Mouse (Mus musculus) heart, postnatal 0 days (tissue): Measurements from ENCODE around the gene Nrl. TPM values are rescaled to one million over a fixed set of nuclear protein-coding genes. Genes with fewer than 3 reads are reported as not detected.

ENCODE experiments used
- ATAC-seq: fragments of 200-750 bp; cut with Nextera tagmentation; 2 replicates; pipeline ENCODE4 v1.8.0; 2017; ENCODE audit warnings: low read depth, moderate number of reproducible peaks, moderate library complexity; ENCODE audit not compliant: insufficient read depth
- DNase-seq: peaks from one replicate; pipeline ENCODE4 v3.0.0-alpha.2; 2016; ENCODE audit warnings: low spot score
- H3K27ac ChIP-seq: fragments of 300-500 bp; sonication (generic); 2 replicates; pipeline ENCODE4 v1.5.1; 2014; ENCODE audit warnings: low read depth, mild to moderate bottlenecking
- H3K27me3 ChIP-seq: fragments of 300-500 bp; sonication (generic); 2 replicates; pipeline ENCODE4 v1.6.1; 2014; ENCODE audit warnings: low read length, mixed read lengths; ENCODE audit not compliant: control insufficient read depth, insufficient read depth
- H3K36me3 ChIP-seq: fragments of 300-500 bp; sonication (generic); replicated peaks from 2 replicates; pipeline ENCODE4 v1.6.1; 2014; ENCODE audit warnings: low read length, mixed read lengths; ENCODE audit not compliant: control insufficient read depth, insufficient read depth
- H3K4me1 ChIP-seq: fragments of 300-500 bp; sonication (generic); 2 replicates; pipeline ENCODE4 v1.6.1; 2014; ENCODE audit warnings: antibody characterized with exemption; ENCODE audit not compliant: control insufficient read depth, insufficient read depth
- H3K4me2 ChIP-seq: fragments of 300-500 bp; sonication (generic); 2 replicates; pipeline ENCODE4 v1.6.1; 2014; ENCODE audit warnings: low read depth, mild to moderate bottlenecking, low read length, moderate library complexity
- H3K4me3 ChIP-seq: fragments of 300-500 bp; sonication (generic); 2 replicates; pipeline ENCODE4 v1.5.1; 2014; ENCODE audit warnings: low read depth, low read length
- H3K9ac ChIP-seq: fragments of 300-500 bp; sonication (generic); replicated peaks from 2 replicates; pipeline ENCODE4 v1.6.1; 2014; ENCODE audit warnings: low read depth, low read length, mixed read lengths
- H3K9me3 ChIP-seq: fragments of 300-500 bp; sonication (generic); replicated peaks from 2 replicates; pipeline ENCODE4 v1.6.1; 2016; ENCODE audit warnings: low read length; ENCODE audit not compliant: control insufficient read depth
- CTCF ChIP-seq: IDR thresholded peaks from 2 replicates; pipeline ENCODE4 v1.5.1; 2016; ENCODE audit warnings: antibody characterized with exemption, control low read depth, low read depth
- EP300 ChIP-seq: IDR thresholded peaks from 2 replicates; pipeline ENCODE4 v1.6.1; 2016; ENCODE audit warnings: antibody characterized with exemption, low read depth
- WGBS: fragments of 180-500 bp; shearing (Covaris S2); extraction: QIAGEN DNeasy Blood & Tissue Kit; methylation state at CpG from one replicate; pipeline ENCODE4 v1.1.7; 2014; 5-methylcytosine and 5-hydroxymethylcytosine counted together
- polyA plus RNA-seq: library from polyadenylated mRNA; unstranded; fragments of >200 nt; fragmentation: Nextera tagmentation; extraction: Ambion mirVana; gene quantifications from 2 replicates; pipeline ENCODE4 v1.2.1, GENCODE M21; 2015
- total RNA-seq: library from RNA; depleted of rRNA; stranded (reverse); fragments of >200 nt; gene quantifications from 2 replicates; pipeline ENCODE4 v1.2.3, GENCODE M21; 2014; ENCODE audit warnings: low replicate concordance

The Nrl gene
- total and polyA plus RNA-seq, 2 experiments from 2014 or later: not detected

DNA sequence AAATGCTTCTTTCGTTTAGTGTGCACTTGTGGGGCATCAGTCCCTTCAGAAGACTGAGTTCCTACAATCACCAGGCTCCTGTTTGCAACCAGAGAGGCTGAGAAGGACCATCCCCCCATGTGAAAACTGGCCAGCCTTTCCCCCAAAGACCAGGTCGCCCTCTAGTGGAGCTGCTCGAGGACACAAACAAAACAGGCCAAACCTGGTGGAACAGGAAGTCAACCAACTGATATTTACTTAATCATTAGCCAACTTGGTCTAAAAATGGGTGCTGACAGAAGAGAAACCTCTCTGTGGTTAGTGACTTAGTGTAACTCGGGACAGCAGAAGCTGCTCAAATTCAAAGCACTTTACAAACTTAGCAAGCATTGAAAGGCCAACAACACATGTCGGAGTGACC lies 32.2 kb upstream of the Nrl start:
- no peaks in the 10 kb centered on the region for H3K27me3 ChIP-seq
- H3K4me2 ChIP-seq: no peak overlapping the region
- H3K4me3 ChIP-seq: no peak overlapping the region
- ATAC-seq: no peak
- 0 out of 2 replicates have a peak overlapping the region, but pooled peaks have one; percentile 17 for H3K27ac ChIP-seq
- H3K9me3 ChIP-seq: no peaks in the 10 kb centered on the region
- H3K9ac ChIP-seq: no peak overlapping the region
- WGBS: 22% methylated on average over 5 of the region's 5 CpGs
- H3K4me1 ChIP-seq: peaks cover 6% of the 10 kb centered on the region
- TF ChIP-seq CTCF: peak; percentile 90
- TF ChIP-seq EP300: peak; percentile 33; the same call in 1 of the 2 replicates
- peak; percentile 80 for DNase-seq
- no peaks in the 10 kb centered on the region for H3K36me3 ChIP-seq

DNA sequence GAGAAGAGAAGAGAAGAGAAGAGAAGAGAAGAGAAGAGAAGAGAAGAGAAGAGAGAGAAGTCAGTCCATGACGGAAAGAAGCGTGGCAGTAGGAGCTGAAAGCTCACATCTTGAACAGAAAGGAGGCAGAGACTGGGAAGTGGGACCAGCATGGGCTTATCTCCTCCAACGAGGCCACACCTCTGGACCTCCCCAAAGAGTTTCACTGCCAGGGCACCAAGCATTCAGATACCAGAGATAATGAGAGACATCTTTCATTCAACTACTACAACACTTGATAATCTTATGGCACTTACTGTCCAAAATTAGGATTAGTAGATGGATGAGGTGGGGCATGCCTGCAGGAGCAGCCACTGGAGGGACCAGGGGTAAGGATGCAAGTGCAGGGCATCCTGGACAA lies 31.0 kb upstream of the Nrl start:
- H3K4me2 ChIP-seq: no peak overlapping the region
- no peaks in the 10 kb centered on the region for H3K36me3 ChIP-seq
- H3K27me3 ChIP-seq: no peaks in the 10 kb centered on the region
- H3K9ac ChIP-seq: no peak overlapping the region
- no peaks in the 10 kb centered on the region for H3K4me1 ChIP-seq
- DNase-seq (no peak), ATAC-seq (no peak)
- 61% methylated on average over 3 of the region's 3 CpGs for WGBS
- H3K4me3 ChIP-seq: no peak overlapping the region
- no peaks in the 10 kb centered on the region for H3K9me3 ChIP-seq
- TF ChIP-seq CTCF: no peak
- no peak for TF ChIP-seq EP300
- no peak overlapping the region for H3K27ac ChIP-seq

DNA sequence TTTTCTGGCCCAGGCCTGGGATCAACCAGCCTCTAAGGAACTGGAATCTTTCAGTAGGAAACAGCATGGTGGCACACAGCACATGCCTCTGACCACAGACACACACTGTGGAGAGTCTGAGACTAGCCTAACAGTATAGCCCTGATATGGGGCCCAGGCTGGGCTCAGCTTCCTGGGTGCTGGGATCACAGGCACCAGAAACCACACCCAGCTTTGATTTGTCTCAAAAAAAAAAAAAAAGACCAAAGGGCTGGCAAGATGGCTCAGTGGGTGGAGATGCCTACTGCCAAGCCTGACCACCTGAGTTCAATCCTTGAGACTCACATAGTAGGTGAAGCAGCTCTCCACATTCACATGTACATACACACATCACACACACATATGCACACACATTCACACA lies 29.9 kb upstream of the Nrl start:
- Histone ChIP-seq H3K4me3 (no peak overlapping the region), H3K27me3 (no peaks in the 10 kb centered on the region), H3K9me3 (no peaks in the 10 kb centered on the region), H3K4me1 (no peaks in the 10 kb centered on the region), H3K9ac (no peak overlapping the region), H3K4me2 (no peak overlapping the region), H3K36me3 (no peaks in the 10 kb centered on the region; the same call in 1 of the 2 replicates), H3K27ac (no peak overlapping the region)
- no peak for ATAC-seq
- TF ChIP-seq CTCF (no peak), EP300 (no peak)
- no peak for DNase-seq

DNA sequence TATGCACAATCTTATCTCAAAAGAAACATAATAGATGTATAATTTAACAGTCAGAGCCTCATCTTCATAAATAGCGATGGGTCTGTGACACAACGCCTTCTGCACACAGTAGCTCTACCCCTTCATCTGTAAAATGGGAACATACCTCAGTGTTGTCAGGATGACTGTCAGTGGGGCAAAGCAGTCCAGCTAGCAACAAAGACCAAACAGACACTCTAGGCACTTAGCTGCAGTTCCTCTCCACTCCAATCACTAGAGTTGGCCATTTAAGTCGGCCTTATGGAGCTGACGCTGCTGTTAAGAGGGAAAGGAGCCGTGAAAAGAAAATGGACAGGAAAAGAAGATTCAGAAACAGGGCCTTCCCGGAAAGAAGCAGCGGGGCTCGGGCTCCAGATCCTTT lies 27.0 kb upstream of the Nrl start:
- H3K36me3 ChIP-seq: peaks cover 27% of the 10 kb centered on the region
- H3K27me3 ChIP-seq: no peaks in the 10 kb centered on the region
- no peak overlapping the region for H3K4me3 ChIP-seq
- H3K27ac ChIP-seq: no peak overlapping the region
- no peak for TF ChIP-seq EP300
- no peak for TF ChIP-seq CTCF
- H3K9me3 ChIP-seq: no peaks in the 10 kb centered on the region
- ATAC-seq: no peak
- no peak overlapping the region for H3K4me2 ChIP-seq
- H3K4me1 ChIP-seq: no peaks in the 10 kb centered on the region
- no peak overlapping the region for H3K9ac ChIP-seq
- 87% methylated on average over 8 of the region's 8 CpGs for WGBS
- DNase-seq: no peak

DNA sequence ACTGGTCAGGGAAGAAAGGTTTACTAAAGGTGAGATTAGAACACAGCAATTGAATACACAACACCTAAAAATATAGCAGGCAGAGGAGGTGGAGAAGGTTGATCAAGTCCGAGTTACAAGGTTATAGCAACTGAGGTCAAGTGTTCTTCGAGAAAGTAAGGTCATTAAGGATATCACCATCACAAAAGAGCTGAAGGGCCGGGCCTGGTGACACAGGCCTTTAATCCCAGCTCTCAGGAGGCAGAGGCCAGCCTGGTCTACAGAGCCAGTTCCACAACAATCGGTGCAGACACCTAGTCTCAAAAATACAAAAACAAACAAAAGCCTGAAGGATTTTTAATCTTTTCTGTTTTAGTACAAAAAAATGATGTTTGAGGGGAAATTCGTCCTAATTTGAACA lies 26.6 kb upstream of the Nrl start:
- no peaks in the 10 kb centered on the region for H3K27me3 ChIP-seq
- no peak overlapping the region for H3K4me3 ChIP-seq
- no peak overlapping the region for H3K27ac ChIP-seq
- ATAC-seq (no peak), DNase-seq (no peak)
- peaks cover 31% of the 10 kb centered on the region for H3K36me3 ChIP-seq
- no peaks in the 10 kb centered on the region for H3K4me1 ChIP-seq
- no peak overlapping the region for H3K4me2 ChIP-seq
- H3K9ac ChIP-seq: no peak overlapping the region
- no peak for TF ChIP-seq CTCF
- TF ChIP-seq EP300: no peak
- 75% methylated on average over 5 of the region's 5 CpGs for WGBS
- no peaks in the 10 kb centered on the region for H3K9me3 ChIP-seq

DNA sequence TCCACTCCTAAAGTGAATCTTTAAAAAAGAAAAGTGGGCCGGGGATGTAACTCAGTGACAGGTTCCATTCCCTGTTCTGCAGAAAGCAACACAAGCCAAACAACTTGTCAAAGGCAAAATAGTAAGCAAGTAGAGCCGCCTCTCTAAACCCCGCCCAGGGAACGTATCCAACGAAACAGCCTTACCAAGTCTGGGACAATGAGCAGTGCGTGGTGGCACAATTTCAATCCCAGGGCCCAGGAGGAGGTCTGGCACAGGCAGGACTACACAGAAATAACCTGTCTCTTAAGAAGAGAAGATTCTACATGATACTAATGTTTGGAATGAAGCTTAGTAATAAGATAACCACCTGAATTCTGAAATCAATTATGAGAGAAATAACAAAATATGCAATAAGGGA lies 25.4 kb upstream of the Nrl start:
- H3K36me3 ChIP-seq: peaks cover 43% of the 10 kb centered on the region
- H3K4me1 ChIP-seq: no peaks in the 10 kb centered on the region
- no peaks in the 10 kb centered on the region for H3K9me3 ChIP-seq
- TF ChIP-seq EP300 (no peak), CTCF (no peak)
- H3K4me2 ChIP-seq: no peak overlapping the region
- no peak for ATAC-seq
- H3K9ac ChIP-seq: no peak overlapping the region
- H3K27me3 ChIP-seq: no peaks in the 10 kb centered on the region
- WGBS: 81% methylated on average over 6 of the region's 6 CpGs
- H3K4me3 ChIP-seq: no peak overlapping the region
- H3K27ac ChIP-seq: no peak overlapping the region
- DNase-seq: no peak
